Mouse (Mus musculus): ENCODE results near the gene Wfikkn2. TPM values are rescaled to one million over a fixed set of nuclear protein-coding genes. Genes with fewer than 3 reads are reported as not detected.

The Wfikkn2 gene
- polyA plus RNA-seq (2017; shearing (Covaris generic)), result 3.3 TPM

GRCm38 (mm10) chr11:94245955-94246788 lies at the start of gene Wfikkn2:
Gene Wfikkn2, minus strand, starts transcription at chr11:94246005.

GRCm38 (mm10) chr11:94281199-94282181 lies 35.7 kb upstream of the Wfikkn2 start, which contains the start of gene Gm21885:
Gene Gm21885, plus strand, starts transcription at chr11:94281873.

GRCm38 (mm10) chr11:94211124-94211603 lies 34.6 kb downstream of the Wfikkn2 start, which contains the start of gene Tob1:
Gene Tob1, plus strand, starts transcription at chr11:94211454.

Other genes with a start within 250 kb of the Wfikkn2 start
- 136 TPM for gene Spag9, start 249.9 kb downstream of the Wfikkn2 start, polyA plus RNA-seq (2017; shearing (Covaris generic))
- gene Tob1, start 34.6 kb downstream of the Wfikkn2 start, polyA plus RNA-seq (2017; shearing (Covaris generic)), result 208 TPM
- gene Gm21885, start 35.9 kb upstream of the Wfikkn2 start, polyA plus RNA-seq (2017; shearing (Covaris generic)), result not detected
- gene Luc7l3, start 76.0 kb upstream of the Wfikkn2 start, polyA plus RNA-seq (2017; shearing (Covaris generic)), result 72.0 TPM
- gene Ankrd40, start 82.0 kb upstream of the Wfikkn2 start, polyA plus RNA-seq (2017; shearing (Covaris generic)), result 44.6 TPM
- 2.1 TPM for gene Abcc3, start 147.0 kb upstream of the Wfikkn2 start, polyA plus RNA-seq (2017; shearing (Covaris generic))
- 0.07 TPM for gene Cacna1g, start 228.2 kb upstream of the Wfikkn2 start, polyA plus RNA-seq (2017; shearing (Covaris generic))
- gene Spata20, start 240.2 kb upstream of the Wfikkn2 start, polyA plus RNA-seq (2017; shearing (Covaris generic)), result not detected

Data from effector memory CD4-positive, alpha-beta T cell, adult 7 months (primary cell).